Mouse (Mus musculus) central nervous system, embryonic 11.5 days (tissue): ENCODE data around the gene Usp22. TPM values are rescaled to one million over a fixed set of nuclear protein-coding genes. Genes with fewer than 3 reads are reported as not detected.

Experiments used
- polyA plus RNA-seq: library from polyadenylated mRNA; depleted of rRNA; stranded (reverse); fragments of >200 nt; gene quantifications from 2 replicates; pipeline ENCODE4 v1.2.3, GENCODE M21; 2012; rRNA removed

Usp22 gene
- 144 and 166 TPM in 2 replicates for polyA plus RNA-seq

GRCm38 (mm10) chr11:61174821-61175658 is at the start of gene Usp22:
TSS of gene Usp22 (minus strand) at chr11:61175055.

GRCm38 (mm10) chr11:61207487-61208246 is 32.8 kb upstream of the Usp22 start, which contains the start of gene Aldh3a1:
TSS of gene Aldh3a1 (plus strand) at chr11:61207537.

GRCm38 (mm10) chr11:61126606-61127355 is 48.1 kb downstream of the Usp22 start, which contains the start of gene Tnfrsf13b:
TSS of gene Tnfrsf13b (plus strand) at chr11:61126755.

Other genes with a start within 250 kb of the Usp22 start
- 16.7 and 23.8 TPM in 2 replicates for gene Map2k3, start 243.0 kb downstream of the Usp22 start, polyA plus RNA-seq
- gene Kcnj12, start 152.5 kb downstream of the Usp22 start, polyA plus RNA-seq = 0.95 and 2.4 TPM in 2 replicates
- 1.8 and 2.2 TPM in 2 replicates for gene Tnfrsf13b, start 48.3 kb downstream of the Usp22 start, polyA plus RNA-seq
- gene Aldh3a1, start 32.5 kb upstream of the Usp22 start, polyA plus RNA-seq = 0.04 TPM in 1 of 2 replicates, not detected in the other
- gene Aldh3a2, start 92.4 kb upstream of the Usp22 start, polyA plus RNA-seq = 23.3 and 24.9 TPM in 2 replicates
- gene Slc47a2, start 167.8 kb upstream of the Usp22 start, polyA plus RNA-seq = 0.05 TPM in 1 of 2 replicates, not detected in the other
- gene Slc47a1, start 203.3 kb upstream of the Usp22 start, polyA plus RNA-seq = 0.37 and 0.77 TPM in 2 replicates